Mouse (Mus musculus): ENCODE measurements around the gene Tbpl1. TPM values are rescaled to one million over a fixed set of nuclear protein-coding genes. Genes with fewer than 3 reads are reported as not detected.
A peak's percentile ranks its signal among the peaks of the same experiment; 100 is the strongest.

Gene Tbpl1
- total RNA-seq, 2 experiments from 2014 or later: 29.9 to 30.8 TPM

GRCm38 (mm10) chr10:22714520-22714919, 17.2 kb downstream of the Tbpl1 start:
- peak; percentile 93 for ATAC-seq (replicated peaks; ENCODE audit: low FRiP score, low TSS enrichment, poor library complexity, severe bottlenecking)

- no peak for ATAC-seq (replicated peaks; ENCODE audit: low FRiP score, low TSS enrichment, poor library complexity, severe bottlenecking)
These were observed 18.8 kb downstream of the Tbpl1 start for GRCm38 (mm10) chr10:22712955-22713354.

DNA sequence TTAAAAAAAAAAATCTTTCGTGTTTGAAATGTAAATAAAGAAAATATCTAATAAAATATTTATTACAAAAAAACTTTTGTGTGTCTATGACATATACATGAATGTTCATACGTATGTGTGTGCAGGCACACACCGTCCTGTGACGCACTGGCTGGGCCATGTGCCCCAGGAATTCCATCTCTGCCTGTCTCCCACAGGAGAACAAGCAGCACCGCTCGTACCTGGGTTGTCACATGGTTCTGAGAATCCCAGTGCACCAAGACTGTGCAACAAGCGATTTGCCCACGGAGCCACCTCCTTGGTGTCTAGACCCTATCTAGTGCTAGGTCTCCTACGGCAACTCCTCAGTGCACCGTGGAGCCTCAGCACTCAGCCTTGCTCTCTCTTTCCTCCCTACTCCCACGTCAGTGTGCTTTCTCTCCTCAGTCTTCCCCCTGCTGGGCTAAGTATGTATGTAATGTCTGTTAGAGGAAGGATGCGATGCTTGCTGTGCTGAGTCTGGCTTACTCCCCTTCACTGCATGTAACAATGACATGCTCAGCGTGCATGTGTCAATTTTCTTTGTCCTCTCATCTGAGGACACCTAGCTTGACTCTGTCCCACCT, 21.5 kb downstream of the Tbpl1 start:
- ATAC-seq (replicated peaks; ENCODE audit: low FRiP score, low TSS enrichment, poor library complexity, severe bottlenecking): no peak

DNA sequence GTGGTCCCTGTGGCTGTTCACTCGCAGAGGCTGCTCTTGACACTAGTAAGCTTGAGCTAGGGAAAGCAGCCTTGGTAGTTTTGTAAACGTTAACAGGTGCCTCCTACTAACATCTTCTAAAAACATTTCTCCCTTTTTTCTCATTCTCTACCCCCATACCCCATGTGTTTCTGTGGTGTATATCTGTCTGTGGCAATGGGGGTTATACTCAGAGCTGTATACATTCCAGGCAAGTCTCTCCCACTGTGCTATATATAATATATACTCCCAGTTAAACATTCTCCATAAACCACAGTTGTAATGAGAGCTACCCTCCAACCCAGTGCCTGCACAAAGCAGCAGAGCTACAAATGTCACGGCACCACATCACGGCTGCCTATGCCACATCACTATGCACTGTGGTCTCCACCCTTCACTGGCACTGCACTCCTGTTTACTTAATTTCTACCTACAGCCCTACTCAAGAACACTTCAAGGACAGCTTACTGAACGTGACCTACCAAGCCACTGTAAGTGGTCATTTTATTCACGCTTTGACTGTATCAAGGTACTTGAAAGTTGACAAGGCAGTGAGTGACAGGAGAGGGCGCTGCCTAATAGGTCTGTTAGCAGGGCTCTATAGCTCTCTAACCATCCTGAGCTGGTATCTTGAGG, 23.4 kb downstream of the Tbpl1 start:
- no peak for ATAC-seq (replicated peaks; ENCODE audit: low FRiP score, low TSS enrichment, poor library complexity, severe bottlenecking)

DNA sequence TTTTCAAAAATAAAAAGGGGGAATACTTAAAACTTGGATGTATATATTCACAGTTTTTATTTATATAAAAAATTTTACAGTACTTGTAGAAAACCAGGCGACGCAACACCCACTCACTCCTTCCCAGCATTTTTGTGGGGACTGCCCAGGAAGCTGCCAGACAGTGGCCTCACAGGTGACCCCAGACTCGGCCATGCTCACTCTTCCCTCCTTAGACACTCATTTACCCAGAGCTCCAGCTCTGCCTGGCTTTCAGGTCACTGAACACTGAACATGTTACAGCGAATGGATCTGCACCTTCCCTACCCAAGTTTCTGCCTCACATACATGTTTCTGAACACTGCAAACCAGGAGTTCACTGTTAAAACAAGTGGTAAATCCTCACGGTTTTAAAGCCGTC, 27.9 kb downstream of the Tbpl1 start:
- ATAC-seq (replicated peaks; ENCODE audit: low FRiP score, low TSS enrichment, poor library complexity, severe bottlenecking): no peak

GRCm38 (mm10) chr10:22701485-22702315, 30.0 kb downstream of the Tbpl1 start:
- ATAC-seq (replicated peaks; ENCODE audit: low FRiP score, low TSS enrichment, poor library complexity, severe bottlenecking): no peak

DNA sequence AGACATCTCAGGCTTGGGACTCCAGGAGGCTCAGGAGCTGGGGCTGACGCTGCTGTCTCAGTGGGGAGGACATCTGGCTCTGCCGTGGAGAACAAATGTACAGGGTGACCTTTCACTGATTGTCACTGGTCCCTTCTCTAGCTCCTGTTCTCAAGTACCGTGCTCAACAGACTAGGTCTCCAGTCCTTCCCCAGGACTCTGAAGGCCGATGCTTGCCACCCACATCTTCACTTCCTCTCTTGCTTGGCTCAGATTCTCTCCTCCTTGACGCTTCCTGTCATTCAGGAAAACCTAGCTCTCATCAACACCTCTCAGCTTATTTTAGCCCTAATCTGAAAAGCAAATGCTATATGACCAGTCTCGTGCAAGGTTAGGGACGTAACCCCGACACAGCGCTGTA, 31.0 kb downstream of the Tbpl1 start:
- no peak for ATAC-seq (replicated peaks; ENCODE audit: low FRiP score, low TSS enrichment, poor library complexity, severe bottlenecking)

DNA sequence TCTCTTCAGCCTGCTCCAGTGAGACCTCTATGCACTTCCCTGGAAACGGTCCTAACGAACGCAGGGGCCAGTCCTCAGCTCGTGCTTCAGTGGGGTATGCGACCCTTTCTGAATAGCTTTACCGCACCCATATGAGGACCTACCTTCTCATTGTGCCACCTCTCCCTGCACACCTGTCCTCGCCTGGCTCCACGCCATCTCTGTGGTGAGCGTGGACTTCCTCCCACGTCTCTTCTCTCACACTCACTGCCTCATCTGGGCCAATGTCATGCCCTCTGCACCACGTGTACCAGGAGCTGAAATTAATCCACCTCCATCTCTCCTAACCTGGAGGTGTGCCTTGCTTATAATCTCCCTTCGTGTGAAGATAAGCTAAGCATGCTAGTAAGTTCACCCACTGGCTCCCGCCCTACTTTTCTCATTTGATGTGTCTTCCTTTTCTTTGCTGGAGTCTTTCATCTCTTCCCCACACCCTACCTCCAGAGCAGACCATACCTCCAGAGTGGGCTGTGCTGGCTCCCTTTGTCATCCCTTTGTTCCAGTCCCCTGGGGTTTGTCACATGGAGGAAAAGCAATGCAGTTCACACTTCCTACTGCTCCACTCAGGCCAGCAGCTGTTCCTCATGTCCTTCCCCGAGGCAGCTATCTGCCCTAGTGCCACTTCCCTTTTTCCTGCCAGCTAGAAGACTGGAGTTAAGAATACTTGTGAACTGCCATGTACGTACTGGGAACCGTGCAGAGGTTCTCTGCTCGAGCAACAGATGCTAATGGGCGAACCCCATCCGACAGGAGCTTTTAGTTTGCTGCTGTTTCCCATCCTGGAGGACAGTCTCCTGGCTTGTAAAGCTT, 32.0 kb downstream of the Tbpl1 start:
- no peak for ATAC-seq (replicated peaks; ENCODE audit: low FRiP score, low TSS enrichment, poor library complexity, severe bottlenecking)

DNA sequence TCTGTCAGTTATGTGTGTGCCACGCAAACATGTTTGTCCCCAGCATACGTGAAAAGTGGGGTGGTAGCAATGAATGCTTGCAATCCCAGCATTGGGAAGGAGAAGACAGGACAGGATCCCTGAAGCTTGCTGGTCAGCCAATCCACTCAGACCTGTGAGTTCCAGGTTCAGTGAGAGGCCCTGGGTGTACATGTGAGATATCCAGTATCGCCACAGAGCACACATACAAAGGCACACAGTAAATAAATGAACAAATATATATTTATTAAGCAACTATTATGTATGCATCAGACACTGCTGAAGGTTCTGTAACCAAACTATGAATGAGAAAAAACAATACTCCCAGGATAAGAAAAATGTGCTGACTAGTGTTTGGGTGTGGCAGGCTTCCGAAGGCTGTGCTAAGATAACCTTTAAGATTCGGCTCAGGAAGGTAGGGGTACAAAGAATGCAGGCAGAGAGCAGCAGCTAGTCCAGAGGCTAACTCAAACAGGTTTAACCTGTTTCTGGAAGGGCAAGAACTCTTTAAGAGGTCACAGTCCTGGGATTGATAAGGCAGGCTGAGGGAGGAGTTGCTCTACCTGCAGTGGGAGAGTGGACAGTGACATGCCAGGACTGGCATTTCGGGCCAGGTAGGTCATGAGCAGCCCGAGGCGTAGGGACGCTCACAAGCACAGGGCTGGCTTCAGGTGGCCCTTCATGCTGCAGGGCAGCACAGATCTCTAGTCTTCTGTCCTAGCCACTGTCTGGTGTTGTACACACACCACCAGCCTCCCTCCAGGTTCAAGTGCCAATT, 33.4 kb downstream of the Tbpl1 start:
- no peak for ATAC-seq (replicated peaks; ENCODE audit: low FRiP score, low TSS enrichment, poor library complexity, severe bottlenecking)

- ATAC-seq (replicated peaks; ENCODE audit: low FRiP score, low TSS enrichment, poor library complexity, severe bottlenecking): no peak
These were observed 34.9 kb downstream of the Tbpl1 start for GRCm38 (mm10) chr10:22696864-22697263.

GRCm38 (mm10) chr10:22696236-22696635, 35.5 kb downstream of the Tbpl1 start:
- ATAC-seq (replicated peaks; ENCODE audit: low FRiP score, low TSS enrichment, poor library complexity, severe bottlenecking): no peak

DNA sequence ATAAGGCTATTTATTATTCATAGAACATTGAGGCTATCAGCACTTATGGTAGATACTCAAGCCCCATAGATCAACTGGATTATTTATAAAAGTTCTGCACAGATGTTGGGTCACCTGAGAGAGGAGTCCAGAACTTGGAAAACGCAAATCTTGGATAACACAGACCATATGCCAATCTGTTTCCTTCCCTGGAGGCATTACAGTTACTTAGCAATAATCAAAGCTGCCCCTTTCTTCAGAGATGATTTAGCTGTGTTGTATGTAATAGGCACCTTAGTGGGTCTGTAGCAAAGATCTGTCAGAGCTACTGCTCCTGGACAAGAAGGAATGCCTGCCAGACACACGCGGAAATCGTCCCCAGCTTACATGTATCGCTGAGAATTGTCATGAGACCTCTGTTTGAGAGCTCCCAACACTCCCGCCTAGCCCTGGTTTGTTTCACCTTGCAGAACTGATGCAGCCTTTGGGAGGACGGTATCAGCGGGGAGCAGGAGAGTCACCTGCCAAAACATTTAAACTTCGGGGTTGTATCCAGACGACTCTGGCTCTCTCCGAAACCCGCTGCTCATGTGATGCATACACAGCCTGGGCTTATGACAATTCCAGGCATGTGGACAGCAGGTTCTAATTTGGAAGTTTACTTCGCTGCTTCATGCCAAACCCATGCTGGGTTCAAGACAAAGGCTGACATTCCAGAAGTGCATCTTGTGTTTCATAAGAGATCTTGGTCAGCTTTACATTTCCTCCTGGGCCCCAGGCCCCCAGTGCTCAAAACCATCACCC, 55.7 kb downstream of the Tbpl1 start:
- ATAC-seq (replicated peaks; ENCODE audit: low FRiP score, low TSS enrichment, poor library complexity, severe bottlenecking): no peak

- ATAC-seq (replicated peaks; ENCODE audit: low FRiP score, low TSS enrichment, poor library complexity, severe bottlenecking): no peak
These were observed 57.6 kb downstream of the Tbpl1 start for GRCm38 (mm10) chr10:22674176-22674575.

DNA sequence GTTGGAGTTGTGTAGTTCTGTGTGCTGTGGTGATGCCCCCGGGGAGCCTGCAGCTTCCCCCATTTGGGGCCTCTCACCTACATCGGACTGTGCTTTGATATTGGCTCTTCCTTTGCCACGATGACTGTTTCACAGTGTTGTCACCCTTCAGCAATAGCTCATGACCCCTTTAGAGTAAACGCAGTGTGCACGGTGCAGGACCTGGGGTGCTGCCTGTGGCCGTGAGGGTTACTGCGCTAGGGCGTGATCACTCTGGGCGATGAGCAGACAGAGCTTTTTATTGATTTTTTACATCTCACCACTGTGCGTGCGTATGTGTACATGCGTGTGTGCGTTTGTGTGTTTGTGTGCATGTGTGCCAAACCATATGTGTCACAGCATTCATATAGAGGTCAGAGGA, 63.2 kb downstream of the Tbpl1 start:
- no peak for ATAC-seq (replicated peaks; ENCODE audit: low FRiP score, low TSS enrichment, poor library complexity, severe bottlenecking)

DNA sequence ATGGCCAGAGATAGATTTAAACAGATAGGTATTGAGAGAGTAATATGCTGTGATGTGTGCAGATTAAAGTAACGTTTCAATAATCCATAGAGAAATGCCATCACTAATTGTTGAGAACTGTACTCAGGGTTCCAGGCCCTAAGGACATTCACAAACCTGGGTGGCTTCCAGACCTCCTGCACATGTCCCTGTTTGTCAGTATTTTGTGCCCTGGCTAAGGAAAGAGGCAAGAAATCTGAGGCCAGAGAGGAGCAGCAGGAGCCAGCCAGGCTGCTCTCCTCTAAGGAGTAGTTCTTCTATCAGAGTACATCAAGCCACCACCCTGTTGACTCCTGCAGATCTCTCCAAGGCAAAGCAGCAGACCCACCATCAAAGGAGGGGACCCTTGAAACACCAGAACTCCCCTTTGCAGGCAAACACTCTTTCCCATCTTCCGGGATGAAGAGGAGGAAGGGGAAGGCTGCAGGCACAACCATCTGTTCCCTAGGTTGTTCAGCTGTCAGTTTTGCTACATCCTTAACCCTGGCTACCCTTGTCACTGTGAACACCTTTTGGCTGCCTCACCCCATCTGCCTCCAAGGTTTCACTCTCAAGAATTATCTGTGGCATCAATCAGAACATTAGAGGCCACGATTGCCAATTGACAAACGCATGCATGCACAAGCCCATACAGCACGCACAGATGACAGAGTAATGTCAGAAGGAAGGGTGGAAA, 71.3 kb downstream of the Tbpl1 start:
- no peak for ATAC-seq (replicated peaks; ENCODE audit: low FRiP score, low TSS enrichment, poor library complexity, severe bottlenecking)

DNA sequence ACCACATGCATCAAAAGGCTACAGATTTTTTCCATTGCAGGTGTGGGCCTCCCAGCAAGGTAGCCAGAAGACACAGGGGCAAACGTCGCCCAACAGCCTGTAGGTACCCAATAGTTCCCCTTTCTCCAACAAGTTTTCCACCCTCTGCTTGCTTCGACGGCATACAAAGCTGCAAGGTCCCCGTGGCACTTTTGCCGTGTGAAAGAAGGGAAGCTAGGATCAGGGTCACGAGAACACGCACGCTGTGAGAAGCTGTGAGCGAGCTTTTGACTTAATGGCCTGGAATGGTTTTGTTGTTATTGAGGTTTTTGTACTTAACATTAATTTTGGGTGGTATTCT, 72.4 kb downstream of the Tbpl1 start:
- ATAC-seq (replicated peaks; ENCODE audit: low FRiP score, low TSS enrichment, poor library complexity, severe bottlenecking): no peak

DNA sequence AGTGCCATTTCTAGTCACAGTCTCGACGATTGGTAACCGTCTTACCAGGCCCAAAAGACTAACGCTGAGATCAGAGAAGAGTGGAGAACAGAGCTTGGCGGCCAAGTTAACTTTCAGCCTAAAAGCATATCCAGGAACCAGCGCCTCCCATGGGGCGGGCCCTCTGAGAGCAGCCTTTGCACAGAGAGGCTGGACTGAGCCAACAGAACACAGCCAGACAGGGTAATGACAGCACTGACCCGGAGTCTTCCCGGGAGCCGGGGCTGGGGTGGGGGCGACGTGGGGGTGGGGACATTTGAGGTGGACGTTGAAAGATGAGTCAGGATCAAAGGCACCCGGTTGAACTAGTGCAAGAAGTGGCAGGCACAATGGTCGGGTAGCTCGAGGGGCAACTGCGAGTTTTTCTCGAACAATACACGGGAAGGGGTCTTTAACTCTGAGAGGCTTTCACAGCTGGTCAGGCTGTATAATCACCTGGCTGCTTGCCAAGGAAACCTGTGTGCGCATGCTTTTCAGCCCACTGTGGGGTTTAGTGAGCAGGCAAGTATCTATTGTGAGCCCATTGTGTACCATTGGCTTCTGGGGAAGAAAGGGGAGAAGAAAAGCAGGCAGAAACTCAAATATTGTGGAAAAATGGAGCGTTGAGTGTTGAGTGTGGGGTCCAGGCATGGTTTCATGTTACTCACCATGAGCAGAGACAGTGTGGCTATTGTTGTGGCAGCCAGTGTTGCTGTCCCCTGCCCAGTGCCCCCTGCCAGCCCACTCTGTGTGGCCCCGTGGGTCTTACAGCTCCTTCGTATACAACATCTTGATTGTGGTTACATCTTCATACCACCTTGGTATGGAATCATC, 73.0 kb downstream of the Tbpl1 start:
- ATAC-seq (replicated peaks; ENCODE audit: low FRiP score, low TSS enrichment, poor library complexity, severe bottlenecking): no peak
